16 mouse cellular contexts compared by ENCODE assay signal in the genomic region with DNA sequence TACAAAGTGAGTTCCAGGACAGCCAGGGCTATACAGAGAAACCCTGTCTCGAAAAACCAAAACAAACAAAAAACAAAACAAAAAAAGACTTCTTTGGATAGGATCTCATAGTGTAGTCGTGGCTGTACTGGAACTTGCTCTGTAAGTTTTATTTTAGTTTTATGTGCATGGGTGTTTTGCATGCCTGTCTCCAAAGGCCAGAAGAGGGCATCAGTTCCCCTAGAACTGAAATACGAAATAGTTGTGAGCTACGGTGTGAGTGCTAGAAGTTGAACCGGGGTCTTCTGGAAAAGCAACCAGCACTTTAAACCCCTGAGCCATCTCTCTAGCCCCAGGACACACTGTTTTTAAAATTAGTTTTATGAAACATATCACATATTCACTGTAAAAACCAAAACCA. TPM values are rescaled to one million over a fixed set of nuclear protein-coding genes. Genes with fewer than 3 reads are reported as not detected.
DNase-seq lines count a peak whose midpoint lies in the region; ATAC-seq and TF ChIP-seq lines count a peak whose summit lies in the region.
"Had no signal": no experiment of that assay in that cellular context is flagged by ENCODE, and none has a peak within 500 bp of the region (broad histone marks: within the 10 kb centered on the region; RNA-seq: fewer than 3 reads in every experiment).

No protein-coding gene starts in this region.

- no peak for TF ChIP-seq POLR2A in kidney, adult 2 months (IDR thresholded peaks at IDR 0.05; ENCODE audit: low read depth, low read length)

- peak overlapping the region; percentile 70 for H3K4me3 ChIP-seq in erythroblast, embryonic 14.5 days (replicated peaks)
- no peak overlapping the region for H3K4me3 ChIP-seq in kidney, adult 2 months (ENCODE audit: insufficient read depth, low read depth, low read length)
- H3K4me3 ChIP-seq in midbrain, postnatal 0 days (ENCODE audit: low read depth, low read length) = no peak overlapping the region
- no peak overlapping the region for H3K4me3 ChIP-seq in midbrain, embryonic 13.5 days (replicated peaks)
- no peak overlapping the region for H3K4me3 ChIP-seq in stomach, postnatal 0 days (ENCODE audit: low read depth, low read length)
- H3K4me3 ChIP-seq: hindbrain, embryonic 12.5 days had no signal

- no peak for TF ChIP-seq EP300 in stomach, postnatal 0 days (optimal IDR thresholded peaks at IDR 0.05)

- no peak for ATAC-seq in erythroblast, adult 5-6 weeks (replicated peaks; ENCODE audit: low FRiP score, poor library complexity, severe bottlenecking)
- no peak for ATAC-seq in midbrain, postnatal 0 days (ENCODE audit: low FRiP score)
- no peak for ATAC-seq in midbrain, embryonic 13.5 days
- no peak for ATAC-seq in stomach, postnatal 0 days (ENCODE audit: low FRiP score, low TSS enrichment)

- no peak overlapping the region for H3K4me2 ChIP-seq in midbrain, postnatal 0 days (ENCODE audit: low read depth, low read length, poor library complexity, severe bottlenecking)
- no peak overlapping the region for H3K4me2 ChIP-seq in midbrain, embryonic 13.5 days (replicated peaks)
- H3K4me2 ChIP-seq in stomach, postnatal 0 days (replicated peaks; ENCODE audit: low read depth) = no peak overlapping the region

- TF ChIP-seq CTCF in kidney, adult 2 months (conservative IDR thresholded peaks at IDR 0.05; ENCODE audit: insufficient read depth, insufficient read length, low read depth, low read length) = 0 out of 2 replicates have a peak, but pooled peaks have one; percentile 14
- peak; percentile 40 for TF ChIP-seq CTCF in midbrain, postnatal 0 days (IDR thresholded peaks at IDR 0.05)
- peak; percentile 40 for TF ChIP-seq CTCF in stomach, postnatal 0 days (IDR thresholded peaks at IDR 0.05; ENCODE audit: low read depth)

- no peak overlapping the region for H3K9ac ChIP-seq in midbrain, postnatal 0 days (replicated peaks; ENCODE audit: low read length, poor library complexity, severe bottlenecking)
- no peak overlapping the region for H3K9ac ChIP-seq in midbrain, embryonic 13.5 days (replicated peaks)
- no peak overlapping the region for H3K9ac ChIP-seq in stomach, postnatal 0 days (ENCODE audit: low read length)
- H3K9ac ChIP-seq: hindbrain, embryonic 12.5 days; limb, embryonic 13.5 days had no signal

- DNase-seq in kidney, adult 2 months = no peak
- no peak for DNase-seq in kidney, postnatal 14 days
- no peak for DNase-seq in midbrain, postnatal 0 days (ENCODE audit: low spot score)
- DNase-seq in stomach, postnatal 0 days (ENCODE audit: low spot score) = no peak
- no peak for DNase-seq in MN1 (ENCODE audit: low spot score)
- DNase-seq: cerebellum, adult 18-20 months; gastrocnemius, postnatal 10 days; kidney, adult 11 months; lung, postnatal 36 days; midbrain, embryonic 14.5 days; thymus, postnatal 4 days had no signal

- WGBS in kidney, adult 2 months = 74% methylated on average over 5 of the region's 5 CpGs
- 81% methylated on average over 5 of the region's 5 CpGs for WGBS in midbrain, postnatal 0 days
- 91% methylated on average over 5 of the region's 5 CpGs for WGBS in midbrain, embryonic 13.5 days
- 76% methylated on average over 5 of the region's 5 CpGs for WGBS in stomach, postnatal 0 days

- H3K36me3 ChIP-seq in erythroblast, embryonic 14.5 days (ENCODE audit: control insufficient read depth) = peaks cover 92% of the 10 kb centered on the region
- no peaks in the 10 kb centered on the region for H3K36me3 ChIP-seq in kidney, adult 2 months (ENCODE audit: control insufficient read depth, insufficient read depth, low read length)
- H3K36me3 ChIP-seq in midbrain, postnatal 0 days (ENCODE audit: insufficient read depth, low read length) = peaks cover 9% of the 10 kb centered on the region
- peaks cover 28% of the 10 kb centered on the region for H3K36me3 ChIP-seq in midbrain, embryonic 13.5 days
- peaks cover 11% of the 10 kb centered on the region; the same call in 1 of the 2 replicates for H3K36me3 ChIP-seq in stomach, postnatal 0 days (ENCODE audit: control insufficient read depth, insufficient read depth, low read length)

- peaks cover 3% of the 10 kb centered on the region for H3K9me3 ChIP-seq in erythroblast, embryonic 14.5 days (ENCODE audit: control insufficient read depth, low read length)
- no peaks in the 10 kb centered on the region for H3K9me3 ChIP-seq in midbrain, postnatal 0 days (ENCODE audit: low read length)
- no peaks in the 10 kb centered on the region for H3K9me3 ChIP-seq in midbrain, embryonic 13.5 days
- no peaks in the 10 kb centered on the region for H3K9me3 ChIP-seq in stomach, postnatal 0 days (ENCODE audit: control insufficient read depth, low read length)
- H3K9me3 ChIP-seq: hindbrain, embryonic 12.5 days; limb, embryonic 13.5 days had no signal

- peaks cover 47% of the 10 kb centered on the region for H3K4me1 ChIP-seq in erythroblast, embryonic 14.5 days (ENCODE audit: control insufficient read depth)
- peaks cover 16% of the 10 kb centered on the region; the same call in 1 of the 2 replicates for H3K4me1 ChIP-seq in kidney, adult 2 months (ENCODE audit: control insufficient read depth, insufficient read depth, low read length)
- peaks cover 14% of the 10 kb centered on the region; the same call in 1 of the 2 replicates for H3K4me1 ChIP-seq in midbrain, postnatal 0 days (ENCODE audit: insufficient read depth, low read length)
- peaks cover 41% of the 10 kb centered on the region for H3K4me1 ChIP-seq in midbrain, embryonic 13.5 days (replicated peaks)
- 0 out of 2 replicates have a peak, but pooled peaks cover 2% of the 10 kb centered on the region for H3K4me1 ChIP-seq in stomach, postnatal 0 days (replicated peaks; ENCODE audit: control insufficient read depth, insufficient read depth)

- no peaks in the 10 kb centered on the region for H3K27me3 ChIP-seq in erythroblast, embryonic 14.5 days (ENCODE audit: control insufficient read depth)
- no peaks in the 10 kb centered on the region for H3K27me3 ChIP-seq in kidney, adult 2 months (replicated peaks; ENCODE audit: control insufficient read depth, insufficient read depth, low read length)
- no peaks in the 10 kb centered on the region for H3K27me3 ChIP-seq in midbrain, postnatal 0 days (ENCODE audit: insufficient read depth, low read length)
- no peaks in the 10 kb centered on the region for H3K27me3 ChIP-seq in midbrain, embryonic 13.5 days
- H3K27me3 ChIP-seq in stomach, postnatal 0 days (ENCODE audit: control insufficient read depth, insufficient read depth, low read length) = no peaks in the 10 kb centered on the region
- H3K27me3 ChIP-seq: hindbrain, embryonic 12.5 days; limb, embryonic 13.5 days had no signal

- no peak overlapping the region for H3K27ac ChIP-seq in kidney, adult 2 months (ENCODE audit: insufficient read depth, low read depth, low read length)
- no peak overlapping the region for H3K27ac ChIP-seq in midbrain, postnatal 0 days (ENCODE audit: low read depth, low read length)
- H3K27ac ChIP-seq in midbrain, embryonic 13.5 days = no peak overlapping the region
- no peak overlapping the region for H3K27ac ChIP-seq in stomach, postnatal 0 days (replicated peaks)

RNA-seq across cellular contexts. Expression of gene H2afx, which starts 4.1 kb away (rescaled TPM):
- 364 and 434 TPM in 2 replicates for polyA plus RNA-seq in erythroblast, embryonic 14.5 days (2012)
- total RNA-seq in erythroblast, adult 5-6 weeks (2015; ENCODE audit: low replicate concordance) = 45.2 and 69.0 TPM in 2 replicates
- 159 and 219 TPM in 2 replicates for total RNA-seq in erythroblast, adult 5-6 weeks (2017; ENCODE audit: low replicate concordance)
- 23.6 and 31.5 TPM in 2 replicates for polyA plus RNA-seq in kidney, adult 2 months (2012; rRNA removed)
- 91.7 and 145 TPM in 2 replicates for total RNA-seq in midbrain, postnatal 0 days (2014; rRNA removed)
- 112 and 119 TPM in 2 replicates for polyA plus RNA-seq in midbrain, postnatal 0 days (2015; fragmentation: Nextera tagmentation; extraction: Ambion mirVana)
- polyA plus RNA-seq in midbrain, embryonic 13.5 days (2015; fragmentation: Nextera tagmentation; extraction: Ambion mirVana) = 193 and 209 TPM in 2 replicates
- 78.7 and 93.6 TPM in 2 replicates for polyA plus RNA-seq in stomach, postnatal 0 days (2015; fragmentation: Nextera tagmentation; extraction: Ambion mirVana)

RNA-seq across cellular contexts. Expression of gene Hmbs, which starts 5.5 kb away (rescaled TPM):
- polyA plus RNA-seq in erythroblast, embryonic 14.5 days (2012) = 331 and 361 TPM in 2 replicates
- 3,498 and 3,777 TPM in 2 replicates for total RNA-seq in erythroblast, adult 5-6 weeks (2015; ENCODE audit: low replicate concordance)
- total RNA-seq in erythroblast, adult 5-6 weeks (2017; ENCODE audit: low replicate concordance) = 2,796 and 3,284 TPM in 2 replicates
- 47.4 and 49.3 TPM in 2 replicates for polyA plus RNA-seq in kidney, adult 2 months (2012; rRNA removed)
- 30.1 and 31.7 TPM in 2 replicates for total RNA-seq in midbrain, postnatal 0 days (2014; rRNA removed)
- 55.5 and 56.9 TPM in 2 replicates for polyA plus RNA-seq in midbrain, postnatal 0 days (2015; fragmentation: Nextera tagmentation; extraction: Ambion mirVana)
- polyA plus RNA-seq in midbrain, embryonic 13.5 days (2015; fragmentation: Nextera tagmentation; extraction: Ambion mirVana) = 72.3 and 72.9 TPM in 2 replicates
- polyA plus RNA-seq in stomach, postnatal 0 days (2015; fragmentation: Nextera tagmentation; extraction: Ambion mirVana) = 68.8 and 71.5 TPM in 2 replicates

RNA-seq across cellular contexts. Expression of gene Dpagt1, which starts 12.8 kb away (rescaled TPM):
- polyA plus RNA-seq in erythroblast, embryonic 14.5 days (2012) = 0.15 and 0.20 TPM in 2 replicates
- 9.2 and 17.1 TPM in 2 replicates for total RNA-seq in erythroblast, adult 5-6 weeks (2015; ENCODE audit: low replicate concordance)
- total RNA-seq in erythroblast, adult 5-6 weeks (2017; ENCODE audit: low replicate concordance) = 4.9 and 5.7 TPM in 2 replicates
- 41.9 and 45.8 TPM in 2 replicates for polyA plus RNA-seq in kidney, adult 2 months (2012; rRNA removed)
- total RNA-seq in midbrain, postnatal 0 days (2014; rRNA removed) = 23.2 and 27.2 TPM in 2 replicates
- polyA plus RNA-seq in midbrain, postnatal 0 days (2015; fragmentation: Nextera tagmentation; extraction: Ambion mirVana) = 33.6 and 34.1 TPM in 2 replicates
- polyA plus RNA-seq in midbrain, embryonic 13.5 days (2015; fragmentation: Nextera tagmentation; extraction: Ambion mirVana) = 40.8 TPM in 2 replicates
- polyA plus RNA-seq in stomach, postnatal 0 days (2015; fragmentation: Nextera tagmentation; extraction: Ambion mirVana) = 26.9 and 27.8 TPM in 2 replicates

RNA-seq across cellular contexts. Expression of gene C2cd2l, which starts 18.5 kb away (rescaled TPM):
- 24.5 and 25.4 TPM in 2 replicates for polyA plus RNA-seq in erythroblast, embryonic 14.5 days (2012)
- total RNA-seq in erythroblast, adult 5-6 weeks (2015; ENCODE audit: low replicate concordance) = 13.4 and 16.3 TPM in 2 replicates
- 14.1 and 17.0 TPM in 2 replicates for total RNA-seq in erythroblast, adult 5-6 weeks (2017; ENCODE audit: low replicate concordance)
- polyA plus RNA-seq in kidney, adult 2 months (2012; rRNA removed) = 164 and 194 TPM in 2 replicates
- total RNA-seq in midbrain, postnatal 0 days (2014; rRNA removed) = 48.9 and 57.1 TPM in 2 replicates
- polyA plus RNA-seq in midbrain, postnatal 0 days (2015; fragmentation: Nextera tagmentation; extraction: Ambion mirVana) = 22.6 and 23.6 TPM in 2 replicates
- 23.0 and 27.3 TPM in 2 replicates for polyA plus RNA-seq in midbrain, embryonic 13.5 days (2015; fragmentation: Nextera tagmentation; extraction: Ambion mirVana)
- polyA plus RNA-seq in stomach, postnatal 0 days (2015; fragmentation: Nextera tagmentation; extraction: Ambion mirVana) = 7.4 and 7.5 TPM in 2 replicates

RNA-seq across cellular contexts. Expression of gene Vps11, which starts 22.9 kb away (rescaled TPM):
- 1.4 and 1.5 TPM in 2 replicates for polyA plus RNA-seq in erythroblast, embryonic 14.5 days (2012)
- total RNA-seq in erythroblast, adult 5-6 weeks (2015; ENCODE audit: low replicate concordance) = 7.7 and 8.2 TPM in 2 replicates
- total RNA-seq in erythroblast, adult 5-6 weeks (2017; ENCODE audit: low replicate concordance) = 7.8 and 12.1 TPM in 2 replicates
- 31.2 and 34.1 TPM in 2 replicates for polyA plus RNA-seq in kidney, adult 2 months (2012; rRNA removed)
- total RNA-seq in midbrain, postnatal 0 days (2014; rRNA removed) = 41.5 and 42.6 TPM in 2 replicates
- polyA plus RNA-seq in midbrain, postnatal 0 days (2015; fragmentation: Nextera tagmentation; extraction: Ambion mirVana) = 41.5 and 43.3 TPM in 2 replicates
- polyA plus RNA-seq in midbrain, embryonic 13.5 days (2015; fragmentation: Nextera tagmentation; extraction: Ambion mirVana) = 41.2 and 41.6 TPM in 2 replicates
- polyA plus RNA-seq in stomach, postnatal 0 days (2015; fragmentation: Nextera tagmentation; extraction: Ambion mirVana) = 15.8 and 18.2 TPM in 2 replicates

Comparison
In these comparisons a context has a peak if more than half of its experiments do, and no peak if none do; other contexts are left out.
1. RNA of gene Dpagt1, which starts 12.8 kb away (polyA plus RNA-seq): 41.9 to 45.8 TPM in kidney, adult 2 months, 40.8 TPM in midbrain, embryonic 13.5 days, 33.6 to 34.1 TPM in midbrain, postnatal 0 days and 26.9 to 27.8 TPM in stomach, postnatal 0 days; 0.15 to 0.20 TPM in erythroblast, embryonic 14.5 days; every median in the first group is over 10 times any median in the second.
2. Peak in every context shown above with its lines, with median percentiles within 50 percentile points of each other: CTCF ChIP-seq.